In genomic region chr17:31071421-31072301, GRCm38 (mm10) we compare ENCODE assay signal across 10 mouse cellular contexts. TPM values are rescaled to one million over a fixed set of nuclear protein-coding genes. Genes with fewer than 3 reads are reported as not detected.
DNase-seq lines count a peak whose midpoint lies in the region; ATAC-seq lines count a peak whose summit lies in the region.
"Had no signal": no experiment of that assay in that cellular context is flagged by ENCODE, and none has a peak within 500 bp of the region (broad histone marks: within the 10 kb centered on the region; RNA-seq: fewer than 3 reads in every experiment).

No protein-coding gene starts in this region.

- intact Hi-C loops in heart, postnatal 14 days (cut with DNase I) = loop anchor here (5.0 kb wide), 1 partner anchor 54 kb away; no protein-coding TSS in a partner anchor

- no peak overlapping the region for H3K4me2 ChIP-seq in hindbrain, embryonic 14.5 days (replicated peaks)
- no peak overlapping the region for H3K4me2 ChIP-seq in midbrain, embryonic 12.5 days (replicated peaks)

- no peak for DNase-seq in hindbrain, embryonic 10.5 days (ENCODE audit: low spot score)
- no peak for DNase-seq in hindbrain, embryonic 14.5 days (ENCODE audit: low spot score)
- DNase-seq in embryonic facial prominence, embryonic 10.5 days (ENCODE audit: low spot score) = no peak
- DNase-seq in heart, postnatal 14 days = peak; percentile 31 to 55
- DNase-seq in retina, postnatal 1 day = no peak
- no peak for DNase-seq in kidney, adult 11 months
- no peak for DNase-seq in right cerebral cortex, postnatal 25 days
- DNase-seq: right cerebral cortex, adult 18-20 months had no signal

- H3K27me3 ChIP-seq in hindbrain, embryonic 10.5 days (ENCODE audit: insufficient read depth, poor library complexity, severe bottlenecking) = no peaks in the 10 kb centered on the region; the same call in 1 of the 2 replicates
- no peaks in the 10 kb centered on the region for H3K27me3 ChIP-seq in hindbrain, embryonic 14.5 days (ENCODE audit: control insufficient read depth, insufficient read depth, low read length)
- no peaks in the 10 kb centered on the region for H3K27me3 ChIP-seq in embryonic facial prominence, embryonic 10.5 days (replicated peaks; ENCODE audit: low read depth, poor library complexity, severe bottlenecking)
- no peaks in the 10 kb centered on the region for H3K27me3 ChIP-seq in midbrain, embryonic 12.5 days

- peak overlapping the region; percentile 78 for H3K27ac ChIP-seq in hindbrain, embryonic 10.5 days
- no peak overlapping the region; the same call in 1 of the 2 replicates for H3K27ac ChIP-seq in hindbrain, embryonic 14.5 days
- peak overlapping the region; percentile 79 for H3K27ac ChIP-seq in embryonic facial prominence, embryonic 10.5 days (replicated peaks)
- H3K27ac ChIP-seq in midbrain, embryonic 12.5 days (replicated peaks) = peak overlapping the region; percentile 40; the same call in 1 of the 2 replicates

- no peak for ATAC-seq in hindbrain, embryonic 14.5 days (ENCODE audit: low FRiP score)
- ATAC-seq in midbrain, embryonic 12.5 days (ENCODE audit: low FRiP score, low read depth) = no peak

- no peaks in the 10 kb centered on the region for H3K9me3 ChIP-seq in hindbrain, embryonic 10.5 days
- H3K9me3 ChIP-seq in hindbrain, embryonic 14.5 days (ENCODE audit: control insufficient read depth, low read length) = no peaks in the 10 kb centered on the region
- H3K9me3 ChIP-seq in embryonic facial prominence, embryonic 10.5 days = no peaks in the 10 kb centered on the region
- H3K9me3 ChIP-seq in midbrain, embryonic 12.5 days = no peaks in the 10 kb centered on the region

- WGBS in hindbrain, embryonic 10.5 days = 65% methylated on average over 18 of the region's 18 CpGs
- 53% methylated on average over 18 of the region's 18 CpGs for WGBS in hindbrain, embryonic 14.5 days
- WGBS in embryonic facial prominence, embryonic 10.5 days = 56% methylated on average over 18 of the region's 18 CpGs
- WGBS in midbrain, embryonic 12.5 days = 64% methylated on average over 18 of the region's 18 CpGs

- H3K4me3 ChIP-seq in hindbrain, embryonic 10.5 days = no peak overlapping the region
- H3K4me3 ChIP-seq in hindbrain, embryonic 14.5 days (replicated peaks; ENCODE audit: low read length) = no peak overlapping the region
- H3K4me3 ChIP-seq in embryonic facial prominence, embryonic 10.5 days = no peak overlapping the region
- H3K4me3 ChIP-seq in midbrain, embryonic 12.5 days = no peak overlapping the region

- H3K36me3 ChIP-seq in hindbrain, embryonic 10.5 days = no peaks in the 10 kb centered on the region; the same call in 1 of the 2 replicates
- peaks cover 7% of the 10 kb centered on the region for H3K36me3 ChIP-seq in hindbrain, embryonic 14.5 days (replicated peaks; ENCODE audit: control insufficient read depth, insufficient read depth)
- peaks cover 1% of the 10 kb centered on the region; the same call in 1 of the 2 replicates for H3K36me3 ChIP-seq in embryonic facial prominence, embryonic 10.5 days (replicated peaks)
- no peaks in the 10 kb centered on the region for H3K36me3 ChIP-seq in midbrain, embryonic 12.5 days

- H3K9ac ChIP-seq in hindbrain, embryonic 14.5 days = no peak overlapping the region
- H3K9ac ChIP-seq in midbrain, embryonic 12.5 days (replicated peaks) = no peak overlapping the region

- H3K4me1 ChIP-seq in hindbrain, embryonic 10.5 days (replicated peaks) = peaks cover 88% of the 10 kb centered on the region
- H3K4me1 ChIP-seq in hindbrain, embryonic 14.5 days (replicated peaks; ENCODE audit: control insufficient read depth, insufficient read depth, low read length) = peaks cover 52% of the 10 kb centered on the region
- peaks cover 89% of the 10 kb centered on the region for H3K4me1 ChIP-seq in embryonic facial prominence, embryonic 10.5 days
- H3K4me1 ChIP-seq in midbrain, embryonic 12.5 days = peaks cover 51% of the 10 kb centered on the region

RNA-seq across cellular contexts. Expression of gene Abcg1, which starts 14.2 kb away (rescaled TPM):
- polyA plus RNA-seq in hindbrain, embryonic 10.5 days (2016; fragmentation: Nextera tagmentation; extraction: Ambion mirVana) = 6.9 and 9.7 TPM in 2 replicates
- polyA plus RNA-seq in hindbrain, embryonic 14.5 days (2014; fragmentation: Nextera tagmentation; extraction: Ambion mirVana) = 19.3 and 21.1 TPM in 2 replicates
- 8.2 and 10.1 TPM in 2 replicates for polyA plus RNA-seq in embryonic facial prominence, embryonic 10.5 days (2016; fragmentation: Nextera tagmentation; extraction: Ambion mirVana)
- 10 to 100 TPM; 11.0 to 13.5 TPM for total RNA-seq in heart, postnatal 14 days (2021)
- 14.0 and 15.3 TPM in 2 replicates for polyA plus RNA-seq in midbrain, embryonic 12.5 days (2016; fragmentation: Nextera tagmentation; extraction: Ambion mirVana)

RNA-seq across cellular contexts. Expression of gene Tff3, which starts 57.8 kb away (rescaled TPM):
- polyA plus RNA-seq in hindbrain, embryonic 10.5 days (2016; fragmentation: Nextera tagmentation; extraction: Ambion mirVana) = 1.1 TPM in 1 of 2 replicates, not detected in the other
- 2.9 and 4.5 TPM in 2 replicates for polyA plus RNA-seq in hindbrain, embryonic 14.5 days (2014; fragmentation: Nextera tagmentation; extraction: Ambion mirVana)
- polyA plus RNA-seq in embryonic facial prominence, embryonic 10.5 days (2016; fragmentation: Nextera tagmentation; extraction: Ambion mirVana) = not detected in 2 replicates
- not detected for total RNA-seq in heart, postnatal 14 days (2021)
- polyA plus RNA-seq in midbrain, embryonic 12.5 days (2016; fragmentation: Nextera tagmentation; extraction: Ambion mirVana) = 1.1 and 1.4 TPM in 2 replicates
- polyA plus RNA-seq: limb, embryonic 11.5 days had no signal

Comparison
In these comparisons a context has a peak if more than half of its experiments do, and no peak if none do; other contexts are left out.
1. DNase-seq: peak in heart, postnatal 14 days (2 of 2); none in hindbrain, embryonic 10.5 days (single experiment), hindbrain, embryonic 14.5 days (single experiment), embryonic facial prominence, embryonic 10.5 days (single experiment), retina, postnatal 1 day (single experiment), kidney, adult 11 months (single experiment) and right cerebral cortex, postnatal 25 days (single experiment).